Mouse (Mus musculus): Measurements from ENCODE around the gene Lpar1. TPM values are rescaled to one million over a fixed set of nuclear protein-coding genes. Genes with fewer than 3 reads are reported as not detected.

Gene Lpar1
- polyA plus RNA-seq, 1 experiment from 2014 or later: 20.6 TPM

GRCm38 (mm10) chr4:58506539-58507527 lies 46.9 kb downstream of the Lpar1 start:
- ATAC-seq (replicated peaks; ENCODE audit: extremely low read depth, insufficient read depth, low FRiP score): no peak
- Histone ChIP-seq H3K36me3 (ENCODE audit: control insufficient read depth, insufficient read depth) (no peaks in the 10 kb centered on the region), H3K9me3 (replicated peaks; ENCODE audit: control insufficient read depth, low read length) (no peaks in the 10 kb centered on the region), H3K4me1 (ENCODE audit: control insufficient read depth, insufficient read depth, low read length) (peaks cover 10% of the 10 kb centered on the region), H3K27me3 (ENCODE audit: control insufficient read depth, insufficient read depth, low read length) (no peaks in the 10 kb centered on the region), H3K4me3 (ENCODE audit: low read length) (no peak overlapping the region), H3K27ac (ENCODE audit: low read length) (no peak overlapping the region), H3K9ac (ENCODE audit: low read length) (no peak overlapping the region), H3K4me2 (ENCODE audit: low read depth, low read length) (no peak overlapping the region)
- WGBS: 85% methylated on average over 4 of the region's 4 CpGs

GRCm38 (mm10) chr4:58504250-58504649 lies 49.4 kb downstream of the Lpar1 start:
- H3K4me3 ChIP-seq (ENCODE audit: low read length): no peak overlapping the region
- peaks cover 16% of the 10 kb centered on the region for H3K4me1 ChIP-seq (ENCODE audit: control insufficient read depth, insufficient read depth, low read length)
- no peak for ATAC-seq (replicated peaks; ENCODE audit: extremely low read depth, insufficient read depth, low FRiP score)
- no peaks in the 10 kb centered on the region for H3K9me3 ChIP-seq (replicated peaks; ENCODE audit: control insufficient read depth, low read length)
- H3K4me2 ChIP-seq (ENCODE audit: low read depth, low read length): no peak overlapping the region
- no peaks in the 10 kb centered on the region for H3K27me3 ChIP-seq (ENCODE audit: control insufficient read depth, insufficient read depth, low read length)
- no peaks in the 10 kb centered on the region for H3K36me3 ChIP-seq (ENCODE audit: control insufficient read depth, insufficient read depth)
- H3K27ac ChIP-seq (ENCODE audit: low read length): no peak overlapping the region
- WGBS: 87% methylated on average over 2 of the region's 2 CpGs
- no peak overlapping the region for H3K9ac ChIP-seq (ENCODE audit: low read length)

- ATAC-seq (replicated peaks; ENCODE audit: extremely low read depth, insufficient read depth, low FRiP score): peak; percentile 65
- Histone ChIP-seq H3K9ac (ENCODE audit: low read length) (no peak overlapping the region), H3K27ac (ENCODE audit: low read length) (no peak overlapping the region), H3K36me3 (ENCODE audit: control insufficient read depth, insufficient read depth) (no peaks in the 10 kb centered on the region), H3K9me3 (replicated peaks; ENCODE audit: control insufficient read depth, low read length) (no peaks in the 10 kb centered on the region), H3K27me3 (ENCODE audit: control insufficient read depth, insufficient read depth, low read length) (no peaks in the 10 kb centered on the region), H3K4me1 (ENCODE audit: control insufficient read depth, insufficient read depth, low read length) (peaks cover 14% of the 10 kb centered on the region), H3K4me2 (ENCODE audit: low read depth, low read length) (no peak overlapping the region), H3K4me3 (ENCODE audit: low read length) (no peak overlapping the region)
- 72% methylated on average over 21 of the region's 21 CpGs for WGBS
Measured at GRCm38 (mm10) chr4:58501012-58501777, 52.5 kb downstream of the Lpar1 start.

GRCm38 (mm10) chr4:58499831-58500230 lies 53.9 kb downstream of the Lpar1 start:
- WGBS: 56% methylated on average over 3 of the region's 3 CpGs
- Histone ChIP-seq H3K4me1 (ENCODE audit: control insufficient read depth, insufficient read depth, low read length) (peaks cover 14% of the 10 kb centered on the region), H3K4me2 (ENCODE audit: low read depth, low read length) (no peak overlapping the region), H3K9me3 (replicated peaks; ENCODE audit: control insufficient read depth, low read length) (no peaks in the 10 kb centered on the region), H3K36me3 (ENCODE audit: control insufficient read depth, insufficient read depth) (no peaks in the 10 kb centered on the region), H3K27ac (ENCODE audit: low read length) (0 out of 2 replicates have a peak overlapping the region, but pooled peaks have one; percentile 28), H3K4me3 (ENCODE audit: low read length) (no peak overlapping the region), H3K27me3 (ENCODE audit: control insufficient read depth, insufficient read depth, low read length) (no peaks in the 10 kb centered on the region), H3K9ac (ENCODE audit: low read length) (no peak overlapping the region)
- no peak for ATAC-seq (replicated peaks; ENCODE audit: extremely low read depth, insufficient read depth, low FRiP score)

GRCm38 (mm10) chr4:58499241-58499640 lies 54.5 kb downstream of the Lpar1 start:
- Histone ChIP-seq H3K9me3 (replicated peaks; ENCODE audit: control insufficient read depth, low read length) (no peaks in the 10 kb centered on the region), H3K4me1 (ENCODE audit: control insufficient read depth, insufficient read depth, low read length) (peaks cover 14% of the 10 kb centered on the region), H3K4me2 (ENCODE audit: low read depth, low read length) (no peak overlapping the region), H3K36me3 (ENCODE audit: control insufficient read depth, insufficient read depth) (no peaks in the 10 kb centered on the region), H3K4me3 (ENCODE audit: low read length) (no peak overlapping the region), H3K9ac (ENCODE audit: low read length) (no peak overlapping the region), H3K27ac (ENCODE audit: low read length) (no peak overlapping the region), H3K27me3 (ENCODE audit: control insufficient read depth, insufficient read depth, low read length) (no peaks in the 10 kb centered on the region)
- ATAC-seq (replicated peaks; ENCODE audit: extremely low read depth, insufficient read depth, low FRiP score): no peak
- 77% methylated on average over 3 of the region's 3 CpGs for WGBS

GRCm38 (mm10) chr4:58498734-58499133 lies 55.0 kb downstream of the Lpar1 start:
- 64% methylated on average over 6 of the region's 6 CpGs for WGBS
- no peak for ATAC-seq (replicated peaks; ENCODE audit: extremely low read depth, insufficient read depth, low FRiP score)
- H3K27me3 ChIP-seq (ENCODE audit: control insufficient read depth, insufficient read depth, low read length): no peaks in the 10 kb centered on the region

GRCm38 (mm10) chr4:58497284-58497683 lies 56.4 kb downstream of the Lpar1 start:
- H3K36me3 ChIP-seq (ENCODE audit: control insufficient read depth, insufficient read depth): no peaks in the 10 kb centered on the region
- peaks cover 20% of the 10 kb centered on the region for H3K4me1 ChIP-seq (ENCODE audit: control insufficient read depth, insufficient read depth, low read length)
- no peak overlapping the region for H3K4me2 ChIP-seq (ENCODE audit: low read depth, low read length)
- WGBS: 63% methylated on average over 4 of the region's 4 CpGs
- H3K4me3 ChIP-seq (ENCODE audit: low read length): no peak overlapping the region
- no peak overlapping the region for H3K9ac ChIP-seq (ENCODE audit: low read length)
- H3K27me3 ChIP-seq (ENCODE audit: control insufficient read depth, insufficient read depth, low read length): no peaks in the 10 kb centered on the region
- H3K9me3 ChIP-seq (replicated peaks; ENCODE audit: control insufficient read depth, low read length): no peaks in the 10 kb centered on the region
- ATAC-seq (replicated peaks; ENCODE audit: extremely low read depth, insufficient read depth, low FRiP score): no peak
- H3K27ac ChIP-seq (ENCODE audit: low read length): no peak overlapping the region

More at GRCm38 (mm10) chr4:58498734-58499133, 55.0 kb downstream of the Lpar1 start:
- peaks cover 14% of the 10 kb centered on the region for H3K4me1 ChIP-seq (ENCODE audit: control insufficient read depth, insufficient read depth, low read length)
- no peak overlapping the region for H3K27ac ChIP-seq (ENCODE audit: low read length)
- no peaks in the 10 kb centered on the region for H3K9me3 ChIP-seq (replicated peaks; ENCODE audit: control insufficient read depth, low read length)
- H3K4me2 ChIP-seq (ENCODE audit: low read depth, low read length): no peak overlapping the region
- H3K4me3 ChIP-seq (ENCODE audit: low read length): no peak overlapping the region
- no peaks in the 10 kb centered on the region for H3K36me3 ChIP-seq (ENCODE audit: control insufficient read depth, insufficient read depth)
- H3K9ac ChIP-seq (ENCODE audit: low read length): no peak overlapping the region

- H3K9ac ChIP-seq (ENCODE audit: low read length): no peak overlapping the region
- no peak overlapping the region for H3K4me2 ChIP-seq (ENCODE audit: low read depth, low read length)
- WGBS: 68% methylated on average over 8 of the region's 8 CpGs
- ATAC-seq (replicated peaks; ENCODE audit: extremely low read depth, insufficient read depth, low FRiP score): no peak
- no peak overlapping the region for H3K27ac ChIP-seq (ENCODE audit: low read length)
- no peak overlapping the region for H3K4me3 ChIP-seq (ENCODE audit: low read length)
- H3K4me1 ChIP-seq (ENCODE audit: control insufficient read depth, insufficient read depth, low read length): peaks cover 21% of the 10 kb centered on the region
- no peaks in the 10 kb centered on the region for H3K36me3 ChIP-seq (ENCODE audit: control insufficient read depth, insufficient read depth)
- no peaks in the 10 kb centered on the region for H3K9me3 ChIP-seq (replicated peaks; ENCODE audit: control insufficient read depth, low read length)
- H3K27me3 ChIP-seq (ENCODE audit: control insufficient read depth, insufficient read depth, low read length): no peaks in the 10 kb centered on the region
Measured at GRCm38 (mm10) chr4:58496743-58497142, 57.0 kb downstream of the Lpar1 start.

- Histone ChIP-seq H3K27ac (ENCODE audit: low read length) (no peak overlapping the region), H3K27me3 (ENCODE audit: control insufficient read depth, insufficient read depth, low read length) (no peaks in the 10 kb centered on the region), H3K4me2 (ENCODE audit: low read depth, low read length) (no peak overlapping the region), H3K36me3 (ENCODE audit: control insufficient read depth, insufficient read depth) (no peaks in the 10 kb centered on the region; the same call in 1 of the 2 replicates), H3K4me3 (ENCODE audit: low read length) (no peak overlapping the region), H3K9me3 (replicated peaks; ENCODE audit: control insufficient read depth, low read length) (no peaks in the 10 kb centered on the region), H3K4me1 (ENCODE audit: control insufficient read depth, insufficient read depth, low read length) (peaks cover 8% of the 10 kb centered on the region), H3K9ac (ENCODE audit: low read length) (no peak overlapping the region)
- ATAC-seq (replicated peaks; ENCODE audit: extremely low read depth, insufficient read depth, low FRiP score): no peak
- WGBS: 81% methylated on average over 3 of the region's 3 CpGs
Measured at GRCm38 (mm10) chr4:58491742-58492141, 62.0 kb downstream of the Lpar1 start.
